Mouse (Mus musculus): ENCODE data around the gene Nckap5l.

Gene Nckap5l

GRCm38 (mm10) chr15:99431504-99431903 is 26.0 kb downstream of the Nckap5l start:
- DNase-seq (ENCODE audit: extremely low spot score): no peak

- no peak for DNase-seq (ENCODE audit: extremely low spot score)
Measured at GRCm38 (mm10) chr15:99431063-99431462, 26.5 kb downstream of the Nckap5l start.

- no peak for DNase-seq (ENCODE audit: extremely low spot score)
Measured at GRCm38 (mm10) chr15:99430394-99430793, 27.2 kb downstream of the Nckap5l start.

- DNase-seq (ENCODE audit: extremely low spot score): no peak
Measured at GRCm38 (mm10) chr15:99423884-99424283, 33.7 kb downstream of the Nckap5l start.

GRCm38 (mm10) chr15:99423131-99423530 is 34.4 kb downstream of the Nckap5l start:
- DNase-seq (ENCODE audit: extremely low spot score): no peak

- DNase-seq (ENCODE audit: extremely low spot score): no peak
Measured at GRCm38 (mm10) chr15:99422551-99422950, 35.0 kb downstream of the Nckap5l start.

GRCm38 (mm10) chr15:99421676-99422075 is 35.9 kb downstream of the Nckap5l start:
- no peak for DNase-seq (ENCODE audit: extremely low spot score)

- peak; percentile 31 for DNase-seq (ENCODE audit: extremely low spot score)
Measured at GRCm38 (mm10) chr15:99421152-99421551, 36.4 kb downstream of the Nckap5l start.

- DNase-seq (ENCODE audit: extremely low spot score): peak; percentile 79
Measured at GRCm38 (mm10) chr15:99420521-99421014, 37.0 kb downstream of the Nckap5l start.

GRCm38 (mm10) chr15:99420101-99420500 is 37.4 kb downstream of the Nckap5l start:
- no peak for DNase-seq (ENCODE audit: extremely low spot score)

- DNase-seq (ENCODE audit: extremely low spot score): no peak
Measured at GRCm38 (mm10) chr15:99417692-99418271, 39.8 kb downstream of the Nckap5l start.

GRCm38 (mm10) chr15:99416957-99417356 is 40.6 kb downstream of the Nckap5l start:
- DNase-seq (ENCODE audit: extremely low spot score): no peak

GRCm38 (mm10) chr15:99416348-99416882 is 41.1 kb downstream of the Nckap5l start:
- DNase-seq (ENCODE audit: extremely low spot score): peak; percentile 78

GRCm38 (mm10) chr15:99415793-99416192 is 41.8 kb downstream of the Nckap5l start:
- DNase-seq (ENCODE audit: extremely low spot score): no peak

GRCm38 (mm10) chr15:99411747-99412146 is 45.8 kb downstream of the Nckap5l start:
- no peak for DNase-seq (ENCODE audit: extremely low spot score)

- DNase-seq (ENCODE audit: extremely low spot score): no peak
Measured at GRCm38 (mm10) chr15:99408845-99409244, 48.7 kb downstream of the Nckap5l start.

GRCm38 (mm10) chr15:99406986-99407570 is 50.5 kb downstream of the Nckap5l start:
- DNase-seq (ENCODE audit: extremely low spot score): no peak

- DNase-seq (ENCODE audit: extremely low spot score): no peak
Measured at GRCm38 (mm10) chr15:99405150-99405549, 52.4 kb downstream of the Nckap5l start.

GRCm38 (mm10) chr15:99403159-99403889 is 54.2 kb downstream of the Nckap5l start:
- no peak for DNase-seq (ENCODE audit: extremely low spot score)

- no peak for DNase-seq (ENCODE audit: extremely low spot score)
Measured at GRCm38 (mm10) chr15:99400602-99401001, 56.9 kb downstream of the Nckap5l start.

GRCm38 (mm10) chr15:99399503-99400245 is 57.9 kb downstream of the Nckap5l start:
- no peak for DNase-seq (ENCODE audit: extremely low spot score)

- no peak for DNase-seq (ENCODE audit: extremely low spot score)
Measured at GRCm38 (mm10) chr15:99397622-99398021, 59.9 kb downstream of the Nckap5l start.

All from embryo, embryonic 9.5 days (tissue).